Mouse (Mus musculus) E14TG2a.4 (cell line): ENCODE measurements at regions not wholly inside any gene's neighbourhood (a gene's known extent, or its start where the extent isn't known, plus 50 kb on each side); places are given as distances from the start of the nearest gene placed in this dataset.

ENCODE experiments used
- CTCF ChIP-seq: conservative IDR thresholded peaks from 2 replicates; pipeline ENCODE4 v1.5.1; 2014; ENCODE audit warnings: low read length
- NANOG ChIP-seq: IDR thresholded peaks from 2 replicates; pipeline ENCODE4 v1.6.1; 2014; ENCODE audit warnings: borderline replicate concordance, low read length, mixed read lengths

DNA sequence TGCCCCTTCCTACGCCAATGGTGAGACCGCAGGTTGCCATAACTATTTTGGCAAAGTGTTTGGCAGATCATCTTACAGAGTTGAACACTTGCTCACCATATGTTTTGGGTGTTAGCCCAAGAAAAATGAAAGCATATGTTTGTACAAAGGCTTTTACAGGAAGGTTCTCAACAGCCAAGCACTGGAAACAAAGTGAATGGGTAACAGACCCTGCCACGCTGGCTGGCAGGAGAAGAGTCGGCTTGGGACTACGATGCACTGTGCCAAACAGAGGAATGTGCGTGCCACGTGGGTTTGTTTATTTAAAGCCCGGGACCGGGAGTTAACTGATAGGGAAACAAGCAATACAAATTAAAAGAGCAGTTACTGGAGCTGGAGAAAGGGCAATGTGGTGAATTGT lies 255.0 kb upstream of the Rgma start:
- TF ChIP-seq CTCF, result no peak
- no peak for TF ChIP-seq NANOG
